In genomic region chr12:79347643-79348042, GRCm38 (mm10) we compare ENCODE assay signal across 9 mouse cellular contexts. TPM values are rescaled to one million over a fixed set of nuclear protein-coding genes. Genes with fewer than 3 reads are reported as not detected.
DNase-seq lines count a peak whose midpoint lies in the region; ATAC-seq lines count a peak whose summit lies in the region.
"Had no signal": no experiment of that assay in that cellular context is flagged by ENCODE, and none has a peak within 500 bp of the region (broad histone marks: within the 10 kb centered on the region; RNA-seq: fewer than 3 reads in every experiment).

No protein-coding gene starts in this region.

- H3K9ac ChIP-seq in limb, embryonic 12.5 days (replicated peaks): no peak overlapping the region

- H3K4me2 ChIP-seq in limb, embryonic 12.5 days: no peak overlapping the region
- H3K4me2 ChIP-seq: heart, embryonic 13.5 days had no signal

- peak; percentile 67 for DNase-seq in CD4-positive helper T cell, adult 2 months (ENCODE audit: low read depth, low spot score)
- peak; percentile 36 to 40 for DNase-seq in adrenal gland, adult 18-20 months (ENCODE audit: low spot score in 2 of 2)
- DNase-seq in embryo, embryonic 11 days: peak; percentile 91
- peak; percentile 76 to 84 for DNase-seq in heart, adult 18-20 months
- peak; percentile 83 for DNase-seq in kidney, adult 9 months
- peak; percentile 64 for DNase-seq in testis, postnatal 10 days (ENCODE audit: low spot score)

- no peaks in the 10 kb centered on the region for H3K36me3 ChIP-seq in limb, embryonic 12.5 days
- H3K36me3 ChIP-seq: heart, embryonic 13.5 days had no signal

- H3K4me3 ChIP-seq in limb, embryonic 12.5 days (replicated peaks): no peak overlapping the region
- H3K4me3 ChIP-seq: heart, embryonic 13.5 days had no signal

- H3K4me1 ChIP-seq in limb, embryonic 12.5 days (replicated peaks): peaks cover 25% of the 10 kb centered on the region

- H3K27me3 ChIP-seq in limb, embryonic 12.5 days: no peaks in the 10 kb centered on the region
- H3K27me3 ChIP-seq: heart, embryonic 13.5 days had no signal

- ATAC-seq in limb, embryonic 12.5 days (ENCODE audit: insufficient number of reproducible peaks, insufficient read depth, low FRiP score, low TSS enrichment, low read depth): peak; percentile 63; the same call in 1 of the 2 replicates
- ATAC-seq in monocyte, adult 5-6 weeks (replicated peaks; ENCODE audit: insufficient number of reproducible peaks, low FRiP score, low TSS enrichment, poor library complexity, severe bottlenecking): peak; percentile 55; the same call in 1 of the 2 replicates

- no peaks in the 10 kb centered on the region for H3K9me3 ChIP-seq in limb, embryonic 12.5 days
- H3K9me3 ChIP-seq: heart, embryonic 13.5 days had no signal

- 7% methylated on average over 6 of the region's 6 CpGs for WGBS in limb, embryonic 12.5 days

- no peak overlapping the region for H3K27ac ChIP-seq in limb, embryonic 12.5 days
- H3K27ac ChIP-seq: heart, embryonic 13.5 days had no signal

RNA-seq across cellular contexts. Expression of gene Rad51b, which starts 50.6 kb away (rescaled TPM):
- total RNA-seq in adrenal gland, adult 18-20 months (2021): under 1 TPM; 0.26 to 0.46 TPM
- under 1 TPM; 0.62 to 0.64 TPM for total RNA-seq in heart, adult 18-20 months (2021)
- polyA plus RNA-seq in limb, embryonic 12.5 days (2016; fragmentation: Nextera tagmentation; extraction: Ambion mirVana): 6.4 and 8.0 TPM in 2 replicates
- total RNA-seq in monocyte, adult 5-6 weeks (2017): 0.29 TPM in 1 of 3 replicates, not detected in the others

RNA-seq across cellular contexts. Expression of gene Zfyve26, which starts 51.5 kb away (rescaled TPM):
- 10 to 100 TPM; 18.7 to 22.5 TPM for total RNA-seq in adrenal gland, adult 18-20 months (2021)
- 10 to 100 TPM; 13.5 to 14.3 TPM for total RNA-seq in heart, adult 18-20 months (2021)
- 12.4 and 17.8 TPM in 2 replicates for polyA plus RNA-seq in limb, embryonic 12.5 days (2016; fragmentation: Nextera tagmentation; extraction: Ambion mirVana)
- 16.7 to 50.3 TPM (median 30.7 TPM) in 3 replicates for total RNA-seq in monocyte, adult 5-6 weeks (2017)

Comparison
In these comparisons a context has a peak if more than half of its experiments do, and no peak if none do; other contexts are left out.
1. DNase-seq: peak in every context shown above with its lines; median percentile 91 in embryo, embryonic 11 days; 83 in kidney, adult 9 months; 80 in heart, adult 18-20 months; 67 in CD4-positive helper T cell, adult 2 months; 64 in testis, postnatal 10 days; 38 in adrenal gland, adult 18-20 months.